Mouse (Mus musculus): ENCODE measurements around the gene Tubb4b. TPM values are rescaled to one million over a fixed set of nuclear protein-coding genes. Genes with fewer than 3 reads are reported as not detected.
A peak's percentile ranks its signal among the peaks of the same experiment; 100 is the strongest.

Tubb4b gene
- total and polyA plus RNA-seq, 2 experiments = 80.5 to 254 TPM

GRCm38 (mm10) chr2:25218445-25218844, 6.1 kb downstream of the Tubb4b start, which contains the start of gene Fam166a:
Gene Fam166a (plus strand): TSS chr2:25218745.
- no peak within 1 kb of the TSS for H3K4me3 ChIP-seq (ENCODE audit: insufficient read depth, low read depth, low read length)
- H3K9ac ChIP-seq (ENCODE audit: low read depth, low read length) = no peak within 1 kb of the TSS

GRCm38 (mm10) chr2:25217666-25218065, 6.8 kb downstream of the Tubb4b start:
- Histone ChIP-seq H3K36me3 (ENCODE audit: control insufficient read depth, insufficient read depth, low read length) (no peaks in the 10 kb centered on the region; the same call in 1 of the 2 replicates), H3K4me1 (ENCODE audit: control insufficient read depth, insufficient read depth, low read length) (no peaks in the 10 kb centered on the region), H3K27ac (replicated peaks; ENCODE audit: insufficient read depth, low read depth, low read length) (no peak overlapping the region), H3K4me3 (ENCODE audit: insufficient read depth, low read depth, low read length) (no peak overlapping the region), H3K9ac (ENCODE audit: low read depth, low read length) (no peak overlapping the region), H3K27me3 (ENCODE audit: control insufficient read depth, insufficient read depth, low read length) (no peaks in the 10 kb centered on the region), H3K79me2 (ENCODE audit: control insufficient read depth, insufficient read depth, low read length) (no peaks in the 10 kb centered on the region)
- DNase-seq (ENCODE audit: extremely low read depth, low read depth, low spot score) = no peak
- WGBS = 70% methylated on average over 2 of the region's 2 CpGs
- TF ChIP-seq POLR2A (IDR thresholded peaks at IDR 0.05; ENCODE audit: extremely low read depth, insufficient read depth, low read length) (no peak), CTCF (IDR thresholded peaks at IDR 0.05; ENCODE audit: low read depth, low read length) (no peak)

More at GRCm38 (mm10) chr2:25218445-25218844, 6.1 kb downstream of the Tubb4b start, which contains the start of gene Fam166a:
- no peak within 1 kb of the TSS for H3K27ac ChIP-seq (replicated peaks; ENCODE audit: insufficient read depth, low read depth, low read length)
- no peaks in the 10 kb centered on the region for H3K79me2 ChIP-seq (ENCODE audit: control insufficient read depth, insufficient read depth, low read length)
- TF ChIP-seq POLR2A (IDR thresholded peaks at IDR 0.05; ENCODE audit: extremely low read depth, insufficient read depth, low read length) (no peak), CTCF (IDR thresholded peaks at IDR 0.05; ENCODE audit: low read depth, low read length) (no peak)
- H3K36me3 ChIP-seq (ENCODE audit: control insufficient read depth, insufficient read depth, low read length) = no peaks in the 10 kb centered on the region; the same call in 1 of the 2 replicates
- H3K4me1 ChIP-seq (ENCODE audit: control insufficient read depth, insufficient read depth, low read length) = no peaks in the 10 kb centered on the region
- no peak for DNase-seq (ENCODE audit: extremely low read depth, low read depth, low spot score)
- no peaks in the 10 kb centered on the region for H3K27me3 ChIP-seq (ENCODE audit: control insufficient read depth, insufficient read depth, low read length)

GRCm38 (mm10) chr2:25214444-25214843, 10.1 kb downstream of the Tubb4b start, which contains the start of gene Stpg3:
Gene Stpg3 (minus strand): TSS chr2:25214637.
- Histone ChIP-seq H3K27ac (replicated peaks; ENCODE audit: insufficient read depth, low read depth, low read length) (no peak within 1 kb of the TSS), H3K36me3 (ENCODE audit: control insufficient read depth, insufficient read depth, low read length) (no peaks in the 10 kb centered on the region), H3K4me1 (ENCODE audit: control insufficient read depth, insufficient read depth, low read length) (peaks cover 10% of the 10 kb centered on the region), H3K9ac (ENCODE audit: low read depth, low read length) (no peak within 1 kb of the TSS), H3K4me3 (ENCODE audit: insufficient read depth, low read depth, low read length) (no peak within 1 kb of the TSS), H3K79me2 (ENCODE audit: control insufficient read depth, insufficient read depth, low read length) (peaks cover 16% of the 10 kb centered on the region; the same call in 1 of the 2 replicates), H3K27me3 (ENCODE audit: control insufficient read depth, insufficient read depth, low read length) (no peaks in the 10 kb centered on the region)
- 66% methylated on average over 3 of the region's 3 CpGs for WGBS
- no peak for DNase-seq (ENCODE audit: extremely low read depth, low read depth, low spot score)
- TF ChIP-seq CTCF (IDR thresholded peaks at IDR 0.05; ENCODE audit: low read depth, low read length) (no peak), POLR2A (IDR thresholded peaks at IDR 0.05; ENCODE audit: extremely low read depth, insufficient read depth, low read length) (no peak)

GRCm38 (mm10) chr2:25213266-25213865, 11.1 kb downstream of the Tubb4b start:
- WGBS = 79% methylated on average over 23 of the region's 23 CpGs
- peaks cover 16% of the 10 kb centered on the region; the same call in 1 of the 2 replicates for H3K79me2 ChIP-seq (ENCODE audit: control insufficient read depth, insufficient read depth, low read length)
- no peak for DNase-seq (ENCODE audit: extremely low read depth, low read depth, low spot score)
- H3K4me3 ChIP-seq (ENCODE audit: insufficient read depth, low read depth, low read length) = no peak overlapping the region
- H3K27me3 ChIP-seq (ENCODE audit: control insufficient read depth, insufficient read depth, low read length) = no peaks in the 10 kb centered on the region
- peaks cover 2% of the 10 kb centered on the region; the same call in 1 of the 2 replicates for H3K36me3 ChIP-seq (ENCODE audit: control insufficient read depth, insufficient read depth, low read length)
- H3K27ac ChIP-seq (replicated peaks; ENCODE audit: insufficient read depth, low read depth, low read length) = no peak overlapping the region
- TF ChIP-seq POLR2A (IDR thresholded peaks at IDR 0.05; ENCODE audit: extremely low read depth, insufficient read depth, low read length) (no peak), CTCF (IDR thresholded peaks at IDR 0.05; ENCODE audit: low read depth, low read length) (no peak)
- peaks cover 10% of the 10 kb centered on the region for H3K4me1 ChIP-seq (ENCODE audit: control insufficient read depth, insufficient read depth, low read length)
- H3K9ac ChIP-seq (ENCODE audit: low read depth, low read length) = no peak overlapping the region

GRCm38 (mm10) chr2:25211121-25211670, 13.3 kb downstream of the Tubb4b start, which contains the start of gene Nelfb:
Gene Nelfb (minus strand): TSS chr2:25211489.
- H3K36me3 ChIP-seq (ENCODE audit: control insufficient read depth, insufficient read depth, low read length) = peaks cover 2% of the 10 kb centered on the region; the same call in 1 of the 2 replicates
- H3K4me1 ChIP-seq (ENCODE audit: control insufficient read depth, insufficient read depth, low read length) = peaks cover 10% of the 10 kb centered on the region
- 1% methylated on average over 44 of the region's 44 CpGs for WGBS
- H3K9ac ChIP-seq (ENCODE audit: low read depth, low read length) = peak within 1 kb of the TSS; percentile 95
- no peaks in the 10 kb centered on the region for H3K27me3 ChIP-seq (ENCODE audit: control insufficient read depth, insufficient read depth, low read length)
- DNase-seq (ENCODE audit: extremely low read depth, low read depth, low spot score) = peak; percentile 75
- H3K27ac ChIP-seq (replicated peaks; ENCODE audit: insufficient read depth, low read depth, low read length) = peak within 1 kb of the TSS; percentile 76
- peaks cover 16% of the 10 kb centered on the region; the same call in 1 of the 2 replicates for H3K79me2 ChIP-seq (ENCODE audit: control insufficient read depth, insufficient read depth, low read length)
- peak within 1 kb of the TSS; percentile 94 for H3K4me3 ChIP-seq (ENCODE audit: insufficient read depth, low read depth, low read length)
- no peak for TF ChIP-seq CTCF (IDR thresholded peaks at IDR 0.05; ENCODE audit: low read depth, low read length)
- TF ChIP-seq POLR2A (IDR thresholded peaks at IDR 0.05; ENCODE audit: extremely low read depth, insufficient read depth, low read length) = peak; percentile 60

All from liver, adult 2 months (tissue).